Mouse (Mus musculus): ENCODE measurements at regions not wholly inside any gene's neighbourhood (a gene's known extent, or its start where the extent isn't known, plus 50 kb on each side); places are given as distances from the start of the nearest gene placed in this dataset.

GRCm38 (mm10) chr13:85471340-85471739 lies 182.4 kb upstream of the Rasa1 start:
- TF ChIP-seq ZNF384 (IDR thresholded peaks at IDR 0.05; ENCODE audit: low read depth, low read length), result no peak
- TF ChIP-seq HCFC1 (IDR thresholded peaks at IDR 0.05; ENCODE audit: borderline replicate concordance, insufficient read depth, low read length), result no peak
- TF ChIP-seq ZC3H11A (IDR thresholded peaks at IDR 0.05; ENCODE audit: borderline replicate concordance, low read depth, low read length), result no peak
- TF ChIP-seq CHD2 (IDR thresholded peaks at IDR 0.05; ENCODE audit: low read depth, low read length), result no peak
- no peak for TF ChIP-seq MAFK (IDR thresholded peaks at IDR 0.05; ENCODE audit: insufficient read depth, low read depth, low read length)
